Mouse (Mus musculus) spleen, postnatal 36 days (tissue): ENCODE results near the gene Pigo.

ENCODE experiments used
- DNase-seq, 2 experiments: peaks; one replicate each; pipeline ENCODE4 v3.0.0; 2022; ENCODE audit warnings: low spot score in 2 of 2, mixed read lengths in 1 of 2

The Pigo gene

DNA sequence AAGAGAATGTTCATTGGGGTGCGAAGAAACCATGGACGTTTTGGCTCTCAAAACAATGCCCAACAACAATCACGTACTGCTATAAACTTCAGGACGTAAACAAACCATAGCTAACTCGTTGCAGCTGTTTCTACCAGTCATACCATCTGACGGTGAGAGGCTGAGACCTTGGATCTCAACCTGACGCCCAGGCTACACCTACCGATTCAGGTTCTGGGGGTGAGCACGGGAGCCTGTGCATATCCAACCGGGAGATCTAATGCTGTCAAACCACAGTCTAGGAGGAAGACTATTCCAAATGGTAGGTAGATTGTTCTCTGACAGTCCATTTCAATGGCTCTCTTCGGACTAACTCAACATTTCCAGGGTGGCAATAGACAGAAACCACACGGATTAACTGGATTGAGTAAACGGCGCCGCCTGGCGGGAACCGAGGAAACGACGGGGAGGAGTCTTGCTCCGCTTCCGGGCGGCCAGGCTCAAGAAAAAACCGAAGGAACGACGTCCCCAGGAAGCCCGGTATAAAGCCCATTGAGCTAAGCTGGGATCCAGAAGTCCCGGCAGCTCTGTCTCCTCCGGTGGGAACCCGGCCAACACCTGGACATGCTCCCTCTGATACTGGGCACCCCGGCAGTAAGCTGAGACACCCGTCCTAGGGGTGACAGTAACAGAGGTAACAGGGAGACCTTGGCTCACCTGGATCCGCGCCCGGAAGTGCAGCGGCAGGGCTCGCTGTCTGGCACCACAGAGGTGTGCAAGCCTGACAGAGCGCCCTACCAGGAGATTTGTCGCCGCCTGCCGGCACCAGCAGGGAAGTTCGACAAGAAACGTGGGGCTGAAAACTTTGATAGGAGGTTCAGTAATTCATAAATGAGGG is at the start of gene Pigo:
Pigo (minus strand) TSS at position 736 of the 877 bp plus-strand sequence.
- DNase-seq = peak; percentile 87 to 89

DNA sequence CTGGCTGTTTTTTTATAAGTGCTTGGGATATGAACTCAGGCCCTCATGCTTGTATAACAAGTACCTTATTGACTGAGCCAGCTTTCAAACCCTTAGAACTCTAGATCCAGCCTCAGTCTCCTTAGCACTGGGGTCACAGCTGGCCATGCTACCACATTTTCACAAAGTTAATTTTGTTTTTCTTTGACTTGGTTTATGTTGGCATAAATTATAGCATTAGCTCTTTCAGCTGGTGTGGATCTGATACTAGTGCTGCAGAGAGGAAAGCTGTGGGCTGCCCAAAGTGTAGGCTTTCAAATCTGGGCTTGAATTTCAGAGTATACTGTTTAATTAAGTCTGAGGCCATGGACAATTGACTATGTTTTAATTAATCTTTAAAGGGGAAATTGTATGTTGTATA is 49.3 kb upstream of the Pigo start:
- no peak for DNase-seq

DNA sequence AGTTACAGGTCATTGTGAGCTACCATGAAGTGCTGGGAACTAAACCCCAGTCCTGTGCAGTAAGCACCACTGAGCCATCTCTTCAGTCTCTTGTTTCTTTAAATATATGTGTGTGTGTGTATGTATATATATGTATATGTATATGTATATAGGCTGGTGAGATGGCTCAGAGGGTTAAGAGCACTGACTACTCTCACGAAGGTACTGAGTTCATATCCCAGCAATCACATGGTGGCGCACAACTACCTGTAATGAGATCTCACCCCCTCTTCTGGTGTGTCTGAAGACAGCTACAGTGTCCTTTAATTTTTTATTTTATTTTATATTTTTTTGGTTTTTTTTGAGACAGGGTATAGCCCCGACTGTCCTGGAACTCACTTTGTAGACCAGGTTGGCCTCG is 39.9 kb upstream of the Pigo start:
- DNase-seq = no peak

DNA sequence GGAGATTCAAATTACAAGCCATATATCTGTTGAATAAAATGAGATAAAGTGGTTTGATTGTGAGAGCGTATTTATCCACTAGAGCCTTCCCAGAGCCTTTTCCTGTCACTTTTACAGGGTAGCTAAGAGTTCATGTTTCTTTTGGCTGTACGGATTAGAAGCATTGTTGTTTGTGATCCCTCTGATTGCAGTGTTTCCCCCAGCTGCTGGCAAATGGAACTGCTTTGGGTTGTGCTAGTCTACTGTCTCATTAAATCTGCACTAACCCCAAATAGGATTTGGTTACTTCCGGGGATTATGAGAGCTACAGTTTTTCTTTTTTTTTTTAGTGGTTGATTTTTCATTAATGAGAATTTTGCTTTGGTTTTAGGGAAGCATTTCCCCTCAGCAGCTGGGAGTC is 34.7 kb upstream of the Pigo start:
- DNase-seq = no peak

DNA sequence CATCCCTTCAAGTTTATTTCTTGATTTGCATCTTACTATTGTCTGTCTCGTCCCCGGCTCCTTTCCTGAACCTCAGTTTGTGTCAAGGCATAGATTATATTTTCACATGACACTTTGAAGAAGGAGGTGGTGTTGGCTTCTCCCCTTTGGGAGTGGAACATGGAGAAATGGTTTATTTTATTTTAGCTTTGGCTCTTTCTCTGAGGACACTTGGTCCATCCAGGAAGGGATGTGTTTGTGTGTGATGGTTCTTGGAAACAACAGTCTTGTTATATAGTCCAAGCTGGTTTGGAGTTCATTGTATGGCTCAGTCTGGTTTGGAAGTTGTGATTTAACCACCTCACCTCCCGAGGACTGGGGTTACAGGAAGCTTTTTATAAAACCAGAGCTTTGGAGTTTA is 34.1 kb upstream of the Pigo start:
- DNase-seq = no peak

DNA sequence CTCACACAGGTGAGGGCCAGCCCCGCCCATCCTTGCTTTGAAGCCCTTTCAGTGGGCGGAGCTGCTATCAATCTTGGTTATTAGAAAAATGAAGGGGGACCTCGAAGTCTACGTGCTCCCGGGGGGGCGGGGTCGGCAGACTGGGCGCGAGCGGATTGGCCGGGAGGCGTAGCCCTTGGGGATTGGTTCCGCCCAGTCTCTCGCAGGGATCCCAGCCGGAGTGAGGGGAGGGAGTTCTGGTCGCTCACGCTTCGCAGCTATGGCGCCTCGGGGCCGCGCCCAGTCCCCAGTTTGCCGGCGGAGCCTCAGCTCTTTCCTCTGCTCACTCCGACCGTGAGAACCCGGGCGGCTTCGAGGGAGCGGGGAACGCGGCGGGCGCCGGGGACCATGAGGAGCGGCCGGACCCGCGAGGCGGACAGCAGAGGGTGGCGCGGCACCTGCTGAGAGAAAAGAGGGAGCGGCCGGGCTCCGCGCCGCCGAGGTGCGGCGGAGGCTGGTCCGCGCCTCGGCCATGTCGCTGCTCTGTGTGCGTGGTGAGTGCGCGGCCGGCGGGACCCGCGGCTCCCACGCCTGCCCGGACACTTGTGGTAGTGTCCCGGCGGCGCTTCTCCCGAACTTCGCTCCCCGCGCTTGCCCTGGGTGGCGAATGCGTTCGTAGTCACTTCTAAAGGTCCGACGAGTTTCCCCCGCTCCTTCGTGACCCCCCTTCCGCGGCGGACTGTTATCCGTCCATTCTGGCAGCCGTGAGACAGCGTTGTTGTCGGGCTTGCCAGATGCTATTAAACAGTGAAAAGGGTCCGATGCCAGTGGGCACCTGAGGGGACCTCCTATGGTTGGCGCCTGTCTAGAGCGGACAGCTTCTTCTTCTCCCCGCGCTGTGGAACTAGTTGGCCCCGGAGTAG is 33.4 kb upstream of the Pigo start, which contains the start of gene Unc13b:
Unc13b (plus strand) TSS at position 201 of the 902 bp plus-strand sequence.
- DNase-seq = peak; percentile 83 to 84

DNA sequence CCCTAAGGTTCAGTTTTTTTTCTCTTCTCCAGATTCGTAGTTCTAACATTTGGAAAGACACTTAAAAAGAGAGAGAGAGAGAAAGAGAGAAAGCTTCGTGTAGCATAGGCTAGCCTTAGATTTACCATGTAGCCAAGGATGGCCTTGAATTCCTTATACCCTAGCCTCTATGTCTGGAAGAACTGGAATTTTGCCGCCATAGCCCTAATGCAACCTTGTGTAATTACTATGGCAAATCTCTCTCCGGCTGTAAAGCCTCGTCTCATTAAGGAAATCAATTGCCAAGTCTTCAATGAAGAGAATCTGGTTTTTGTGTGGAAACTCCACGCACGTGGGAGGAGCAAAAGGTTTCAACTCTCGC is 32.8 kb upstream of the Pigo start:
- no peak for DNase-seq

DNA sequence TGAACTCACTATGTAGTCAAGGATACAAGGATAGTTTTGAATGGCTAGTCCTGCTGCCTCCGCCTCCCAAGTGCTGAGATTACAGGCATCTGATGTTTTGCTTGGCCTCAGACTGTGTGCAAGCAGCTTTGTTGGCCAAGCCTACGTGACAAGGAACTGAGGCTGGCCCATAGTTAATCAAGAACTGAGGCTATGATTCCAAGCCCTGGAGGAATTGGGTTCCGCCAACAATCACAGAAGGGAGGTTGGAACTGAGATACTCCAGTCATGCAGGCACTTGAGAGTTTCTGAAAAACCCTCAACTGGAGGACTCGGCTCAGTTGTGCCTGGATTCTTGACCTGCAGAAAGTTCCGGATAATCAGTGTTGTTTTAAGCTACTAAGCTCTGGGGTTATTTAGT is 32.0 kb upstream of the Pigo start:
- DNase-seq = no peak

DNA sequence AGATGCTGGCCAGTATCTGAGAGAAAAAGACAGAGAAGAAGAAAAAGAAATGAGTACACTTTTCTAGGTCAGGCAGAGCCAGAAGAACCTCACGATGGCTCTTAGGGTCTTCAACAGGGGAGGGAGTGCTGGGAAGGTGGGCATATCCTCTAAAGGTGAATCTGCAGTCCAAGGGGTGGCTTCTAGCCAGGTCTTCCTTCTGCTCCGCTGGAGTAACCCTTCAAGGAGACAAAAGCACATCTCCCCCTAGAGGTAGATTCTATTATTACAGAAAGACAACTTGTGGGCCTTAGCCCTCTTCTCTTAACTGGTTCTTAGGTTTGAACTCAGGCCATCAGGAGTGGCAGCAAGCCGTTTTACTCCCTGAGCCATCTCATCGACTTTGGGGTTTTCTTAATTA is 27.0 kb upstream of the Pigo start:
- peak; percentile 29 to 46 for DNase-seq

DNA sequence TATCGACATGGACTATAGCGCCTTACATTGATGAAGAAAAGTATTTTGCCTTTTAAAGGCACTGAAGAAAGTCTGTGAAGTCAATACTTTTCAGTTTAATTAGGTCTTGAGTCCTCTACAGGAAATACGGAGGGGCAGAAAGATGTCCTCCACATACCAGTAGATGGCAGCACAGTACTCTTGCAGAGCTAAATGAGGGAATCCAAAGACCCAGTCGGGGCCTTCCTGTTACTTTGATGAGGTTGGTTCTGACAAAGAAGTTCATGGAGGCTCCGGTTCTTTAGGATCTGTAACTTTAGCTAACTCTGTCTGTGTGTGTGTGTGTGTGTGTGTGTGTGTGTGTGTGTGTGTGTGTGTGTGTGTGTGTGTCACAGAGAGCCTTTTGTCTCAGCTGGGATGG is 21.6 kb upstream of the Pigo start:
- DNase-seq = peak; percentile 74 to 85

DNA sequence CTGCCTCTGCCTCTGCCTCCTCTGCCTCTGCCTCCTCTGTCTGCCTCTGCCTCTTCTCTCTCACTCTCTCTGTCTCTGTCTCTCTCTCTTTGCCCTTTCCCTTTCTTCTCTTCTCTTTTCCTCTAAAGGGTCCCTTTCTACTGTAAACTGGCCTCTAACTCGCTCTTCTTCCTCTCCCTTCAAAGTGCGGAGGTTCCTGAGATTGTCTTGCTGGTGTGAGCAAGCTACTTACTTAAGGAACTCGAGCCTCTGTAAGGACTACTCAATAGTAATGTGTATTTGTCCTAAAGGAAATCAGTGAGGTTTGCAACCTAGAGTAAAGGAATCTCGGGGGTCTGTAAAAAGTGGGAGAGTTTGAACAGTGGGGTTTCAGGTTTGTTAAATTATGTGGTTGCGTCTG is 21.0 kb upstream of the Pigo start:
- DNase-seq = no peak

DNA sequence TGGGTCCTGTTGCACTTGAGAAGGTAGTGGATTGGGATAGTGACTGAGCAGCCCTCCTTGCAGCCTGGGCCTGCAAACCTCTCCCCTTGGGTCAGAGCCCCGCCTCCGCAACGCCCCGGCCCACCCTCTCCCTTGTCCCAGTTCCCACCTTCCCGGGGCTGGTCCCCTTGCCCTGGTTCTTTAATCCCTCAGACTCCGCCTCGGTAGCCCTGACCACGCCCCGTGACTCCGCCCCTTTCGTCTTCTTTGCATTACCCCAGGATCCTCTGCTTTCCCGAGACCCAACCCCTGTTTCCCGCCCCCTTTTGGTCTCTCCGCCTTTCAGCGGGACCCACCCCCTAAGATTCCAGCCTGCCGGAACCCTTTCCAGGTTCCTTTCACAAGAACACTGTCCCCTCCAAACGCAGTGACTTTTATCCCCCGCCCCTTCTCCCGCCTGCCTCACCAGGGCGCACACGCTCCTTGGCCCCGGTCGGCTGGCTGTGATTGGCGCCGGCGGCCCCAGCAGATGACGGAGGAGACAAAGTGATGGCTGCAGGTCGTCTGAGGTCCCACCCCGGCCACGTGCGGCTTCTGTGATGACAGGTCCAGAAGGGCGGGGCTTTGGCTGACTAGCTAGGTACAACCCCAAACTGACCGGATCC is 20.2 kb upstream of the Pigo start, which contains the start of gene Fam214b:
Fam214b (minus strand) TSS at position 562 of the 644 bp plus-strand sequence.
- DNase-seq = peak; percentile 89 to 95

DNA sequence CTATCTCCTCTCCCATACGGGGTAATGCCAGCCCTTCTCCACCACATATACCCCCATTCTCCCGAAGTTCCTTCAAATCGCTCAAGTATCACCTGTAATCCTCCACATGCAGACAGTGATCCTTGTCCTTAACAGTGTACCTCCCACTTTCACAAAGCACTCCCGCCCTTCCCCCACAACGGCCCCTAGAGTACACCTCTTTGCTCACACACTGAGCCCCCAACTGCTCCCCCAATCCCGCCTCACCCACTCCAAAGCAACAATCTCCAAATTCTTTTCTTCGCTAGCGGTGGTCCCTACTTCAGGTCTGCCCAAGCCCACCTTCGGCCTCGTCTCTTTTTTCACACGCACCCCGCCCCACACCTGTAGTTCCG is 19.7 kb upstream of the Pigo start:
- no peak for DNase-seq

DNA sequence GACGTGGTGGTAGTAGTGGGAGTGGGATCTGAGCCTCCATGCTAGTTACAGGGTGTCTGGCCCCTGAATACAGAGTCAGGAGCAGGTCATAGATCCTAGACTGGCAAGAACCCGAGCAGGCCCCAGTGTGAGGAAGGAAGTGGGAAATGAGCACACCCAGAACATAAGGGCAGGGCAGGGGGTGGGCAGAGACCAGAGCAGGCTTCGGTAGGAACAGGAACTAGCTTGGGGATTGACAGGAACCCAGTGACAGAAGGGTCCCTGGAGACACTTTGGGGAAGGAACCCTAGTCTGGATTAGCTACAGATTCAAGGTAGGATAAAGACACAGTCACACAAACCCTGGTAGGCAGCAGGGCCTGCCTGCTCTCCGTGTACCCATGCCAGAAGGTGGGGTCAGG is 19.1 kb upstream of the Pigo start:
- DNase-seq = peak; percentile 59 to 64

DNA sequence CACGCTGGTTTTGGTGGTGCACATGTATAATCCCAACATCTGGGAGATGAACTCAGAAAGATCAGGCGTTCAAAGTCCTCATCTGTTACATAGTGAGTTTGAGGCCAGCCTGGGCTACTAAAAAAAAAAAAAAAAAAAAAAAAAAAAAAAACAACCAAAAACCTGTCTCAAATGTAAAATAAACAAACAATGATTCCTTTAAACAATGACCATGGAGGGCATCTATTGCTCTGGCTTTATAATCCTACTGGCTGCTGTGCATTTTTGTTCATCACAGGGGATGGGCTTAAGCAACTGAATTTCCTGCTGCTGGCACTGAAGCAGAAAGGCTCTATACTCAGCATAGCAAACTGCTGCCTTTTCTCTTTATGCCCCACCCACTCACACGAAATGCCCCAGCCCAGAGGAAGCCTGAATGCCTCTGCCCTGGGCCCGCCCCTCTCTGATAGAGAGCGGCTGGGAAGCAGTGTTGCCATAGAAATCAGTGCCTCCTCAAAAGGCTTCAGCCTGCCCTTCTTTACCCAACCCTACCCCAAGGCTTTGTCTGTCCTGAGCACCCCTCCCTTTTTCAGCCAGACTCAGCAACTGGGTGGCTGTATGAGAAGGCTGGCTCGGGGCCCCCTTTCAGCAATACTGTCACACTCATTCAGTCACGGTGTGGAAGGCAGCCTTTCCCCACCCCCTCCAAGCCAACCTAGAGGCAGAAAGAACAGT is 18.2 kb upstream of the Pigo start:
- DNase-seq = peak; percentile 90 to 91

DNA sequence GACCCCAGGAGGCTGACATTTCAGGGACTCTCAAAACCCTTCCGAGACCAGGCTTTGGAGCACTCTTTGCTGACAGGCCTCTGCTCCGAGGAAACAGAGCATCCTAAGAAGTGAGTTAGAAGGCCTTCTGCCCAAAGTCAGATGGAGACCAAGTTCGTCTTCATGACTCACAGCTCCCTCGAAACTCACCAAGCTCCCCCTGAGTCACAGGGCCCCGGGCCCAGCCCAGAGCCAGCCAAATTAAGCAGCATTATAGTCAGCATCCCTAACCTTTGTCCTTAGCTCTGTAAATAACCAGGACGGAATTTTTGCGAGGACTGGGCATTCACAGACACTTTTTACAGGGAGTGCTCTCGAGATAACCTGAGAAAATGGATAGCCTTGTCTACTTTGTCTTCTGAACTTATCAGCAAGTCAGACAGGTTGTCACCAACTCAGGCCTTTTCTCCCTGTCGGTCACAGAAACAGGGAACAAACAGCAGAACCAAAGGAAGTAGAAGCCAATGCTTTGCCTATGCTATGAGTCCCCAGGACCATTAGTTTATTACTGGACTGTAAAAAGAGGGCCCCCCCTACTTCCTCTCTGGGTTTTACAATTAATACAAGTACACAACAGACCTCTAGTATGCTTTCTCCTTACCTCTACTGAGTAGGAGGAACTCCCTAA is 15.4 kb upstream of the Pigo start:
- no peak for DNase-seq

DNA sequence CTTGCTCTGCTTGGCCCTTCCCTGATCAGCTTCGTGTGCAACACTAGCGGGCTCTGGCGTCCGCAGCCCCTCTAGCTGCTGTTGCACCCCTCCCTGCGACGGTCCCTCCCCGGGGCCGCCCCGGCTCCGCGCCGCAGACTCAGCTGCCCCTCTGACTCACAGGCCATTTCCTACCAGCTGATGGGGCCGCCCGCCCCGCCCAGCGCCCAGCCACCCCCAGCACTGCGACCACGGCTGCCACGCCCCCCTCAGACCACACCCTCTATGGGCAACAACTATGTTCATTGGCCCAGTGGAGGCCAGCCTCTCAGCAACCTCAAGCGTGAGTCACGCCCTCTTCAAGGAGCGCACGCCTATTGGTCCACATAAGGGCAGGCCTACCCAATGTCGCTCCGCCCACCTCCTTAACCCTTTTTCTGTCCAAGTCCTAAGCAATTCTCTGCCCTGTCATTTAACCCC is 14.5 kb upstream of the Pigo start:
- DNase-seq = peak; percentile 97 to 98

DNA sequence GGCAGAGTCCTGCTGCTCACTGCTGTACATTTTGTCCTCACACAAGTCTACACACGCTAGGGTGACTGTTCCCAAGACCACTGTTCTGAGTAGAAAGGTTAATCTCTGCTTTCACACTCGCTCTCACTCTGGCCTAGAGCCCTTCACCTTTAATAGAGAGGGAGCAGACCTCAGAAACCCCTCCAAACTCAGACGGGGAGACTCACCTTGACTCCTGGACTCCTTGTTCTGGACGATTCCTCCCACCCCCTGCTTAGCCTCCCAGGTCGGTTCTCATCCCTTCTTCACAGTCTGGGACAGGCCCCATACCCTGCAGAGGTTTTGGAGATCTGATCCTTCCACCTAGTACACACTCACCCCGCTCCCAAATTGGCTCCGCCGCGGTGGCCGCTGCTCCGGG is 14.0 kb upstream of the Pigo start:
- DNase-seq = no peak

DNA sequence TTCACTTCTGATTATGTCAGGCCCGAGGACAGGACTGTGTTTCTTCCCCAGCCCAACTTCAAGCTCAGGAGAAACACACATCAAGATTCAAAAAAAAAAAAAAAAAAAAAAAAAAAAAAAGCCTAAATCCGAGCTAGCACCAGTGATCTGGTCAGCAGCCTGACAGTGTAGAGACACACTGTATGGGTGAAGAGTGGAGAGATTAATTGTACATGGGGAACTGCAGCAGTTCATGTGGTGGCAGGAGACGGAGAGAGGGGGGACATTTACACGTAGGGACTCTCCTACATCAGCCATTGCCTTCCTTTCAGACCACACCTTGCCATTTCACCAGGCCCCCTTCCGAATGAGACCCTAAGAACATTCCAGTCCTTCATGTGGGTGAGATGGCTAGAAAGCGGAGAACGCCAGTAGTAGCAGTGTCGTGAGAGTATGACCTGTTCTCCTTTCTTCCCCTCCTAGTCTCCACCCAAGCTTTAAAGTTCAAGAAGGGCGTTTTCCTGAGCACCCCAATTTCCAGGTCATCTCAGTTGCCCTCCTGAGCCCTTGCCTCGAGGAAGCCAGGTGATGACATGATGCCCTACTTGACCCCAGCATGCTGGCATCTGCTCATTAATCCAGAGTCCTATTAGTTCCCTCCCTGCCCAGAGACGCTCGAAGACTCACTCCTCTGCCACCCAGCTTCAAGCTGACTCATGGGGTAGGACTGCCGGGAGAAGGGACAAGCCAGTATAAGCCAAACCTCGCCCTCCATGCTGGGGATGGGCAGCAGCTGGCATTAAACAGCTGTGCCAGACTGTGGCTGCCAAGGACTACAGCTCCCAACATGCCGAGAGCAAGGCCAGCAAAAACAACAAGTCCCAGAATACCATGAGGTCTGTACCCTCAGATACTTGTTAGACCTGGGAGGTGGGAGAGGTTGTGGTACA is 13.2 kb upstream of the Pigo start:
- peak in 1 of 2 experiments; percentile 56 for DNase-seq
